Mouse (Mus musculus): ENCODE data around the gene Sult1a1.

GRCm38 (mm10) chr7:126695210-126695611, 19.0 kb upstream of the Sult1a1 start, which contains the start of gene Bola2:
- TF ChIP-seq CTCF (IDR thresholded peaks at IDR 0.05; ENCODE audit: low read depth) = no peak
- no peak for TF ChIP-seq EP300 (IDR thresholded peaks at IDR 0.05; ENCODE audit: low read depth)

Measured in liver, embryonic 14.5 days (tissue).